Mouse (Mus musculus): ENCODE measurements around the gene Gm28048.

Gm28048 gene

GRCm38 (mm10) chr11:22981984-22982757 is at the start of gene Gm28048, which contains the start of gene Commd1:
TSS of gene Gm28048 (minus strand) at chr11:22982090.
TSS of gene Commd1 (minus strand) at chr11:22982382.
- DNase-seq (ENCODE audit: low spot score in 2 of 2) = peak; percentile 93 to 95

GRCm38 (mm10) chr11:23029399-23029798 is 47.5 kb upstream of the Gm28048 start:
- DNase-seq (ENCODE audit: low spot score in 2 of 2) = no peak

GRCm38 (mm10) chr11:23028957-23029356 is 47.1 kb upstream of the Gm28048 start:
- DNase-seq (ENCODE audit: low spot score in 2 of 2) = no peak

- no peak for DNase-seq (ENCODE audit: low spot score in 2 of 2)
These were observed 42.3 kb upstream of the Gm28048 start for GRCm38 (mm10) chr11:23024169-23024568.

- DNase-seq (ENCODE audit: low spot score in 2 of 2) = no peak
These were observed 41.3 kb upstream of the Gm28048 start for GRCm38 (mm10) chr11:23023155-23023554.

GRCm38 (mm10) chr11:23020841-23021240 is 39.0 kb upstream of the Gm28048 start:
- no peak for DNase-seq (ENCODE audit: low spot score in 2 of 2)

GRCm38 (mm10) chr11:23020116-23020770 is 38.4 kb upstream of the Gm28048 start:
- DNase-seq (ENCODE audit: low spot score in 2 of 2) = no peak

GRCm38 (mm10) chr11:23017943-23018342 is 36.1 kb upstream of the Gm28048 start:
- DNase-seq (ENCODE audit: low spot score in 2 of 2) = no peak

- no peak for DNase-seq (ENCODE audit: low spot score in 2 of 2)
These were observed 33.1 kb upstream of the Gm28048 start for GRCm38 (mm10) chr11:23014996-23015395.

- no peak for DNase-seq (ENCODE audit: low spot score in 2 of 2)
These were observed 31.8 kb upstream of the Gm28048 start for GRCm38 (mm10) chr11:23013580-23014294.

GRCm38 (mm10) chr11:23013096-23013495 is 31.2 kb upstream of the Gm28048 start:
- DNase-seq (ENCODE audit: low spot score in 2 of 2) = no peak

- DNase-seq (ENCODE audit: low spot score in 2 of 2) = no peak
These were observed 26.9 kb upstream of the Gm28048 start for GRCm38 (mm10) chr11:23008824-23009200.

GRCm38 (mm10) chr11:23008181-23008823 is 26.4 kb upstream of the Gm28048 start:
- peak; percentile 72 to 78 for DNase-seq (ENCODE audit: low spot score in 2 of 2)

GRCm38 (mm10) chr11:23007481-23008180 is 25.7 kb upstream of the Gm28048 start, which contains the start of gene Fam161a:
TSS of gene Fam161a (plus strand) at chr11:23007531.
- peak; percentile 80 to 82 for DNase-seq (ENCODE audit: low spot score in 2 of 2)

- DNase-seq (ENCODE audit: low spot score in 2 of 2) = no peak
These were observed 25.2 kb upstream of the Gm28048 start for GRCm38 (mm10) chr11:23007166-23007480.

GRCm38 (mm10) chr11:23005276-23005675 is 23.4 kb upstream of the Gm28048 start:
- DNase-seq (ENCODE audit: low spot score in 2 of 2) = no peak

GRCm38 (mm10) chr11:22998308-22998707 is 16.4 kb upstream of the Gm28048 start:
- no peak for DNase-seq (ENCODE audit: low spot score in 2 of 2)

- no peak for DNase-seq (ENCODE audit: low spot score in 2 of 2)
These were observed 13.6 kb upstream of the Gm28048 start for GRCm38 (mm10) chr11:22995461-22995860.

GRCm38 (mm10) chr11:22994271-22994670 is 12.4 kb upstream of the Gm28048 start:
- DNase-seq (ENCODE audit: low spot score in 2 of 2) = no peak

GRCm38 (mm10) chr11:22991218-22991835 is 9.4 kb upstream of the Gm28048 start:
- DNase-seq (ENCODE audit: low spot score in 2 of 2) = no peak

Data from natural killer cell, adult 2 months (primary cell).